In the genomic region with DNA sequence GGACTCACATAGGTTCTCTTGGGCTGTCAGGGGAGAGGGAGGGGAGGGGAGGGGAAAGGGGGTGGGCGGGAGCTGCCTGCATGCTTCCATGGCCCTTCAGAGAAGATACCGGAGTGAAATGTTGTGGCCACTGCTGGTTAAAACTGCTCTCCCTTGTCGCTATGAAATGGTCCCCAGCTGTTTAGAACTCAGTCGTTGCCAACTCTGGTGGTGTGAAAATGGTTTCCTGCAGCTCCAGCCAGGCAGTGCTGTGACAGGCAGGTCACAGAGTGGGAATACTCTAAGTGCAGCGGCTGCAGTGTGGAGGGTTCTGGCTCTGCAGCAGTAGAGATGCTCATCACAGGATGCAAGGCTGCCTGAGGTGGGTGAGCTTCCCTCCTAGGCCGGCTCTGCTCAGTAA, we compare ENCODE assay signal across 19 mouse cellular contexts. TPM values are rescaled to one million over a fixed set of nuclear protein-coding genes. Genes with fewer than 3 reads are reported as not detected.
A peak's percentile ranks its signal among the peaks of the same experiment; 100 is the strongest.
DNase-seq lines count a peak whose midpoint lies in the region; ATAC-seq and TF ChIP-seq lines count a peak whose summit lies in the region.
"Had no signal": no experiment of that assay in that cellular context is flagged by ENCODE, and none has a peak within 500 bp of the region (broad histone marks: within the 10 kb centered on the region; RNA-seq: fewer than 3 reads in every experiment).

No protein-coding gene starts in this region.

- 23% methylated on average over 6 of the region's 6 CpGs for WGBS in heart, adult 2 months
- 41% methylated on average over 6 of the region's 6 CpGs for WGBS in liver, postnatal 0 days (ENCODE audit: insufficient replicate concordance)
- WGBS in liver, embryonic 12.5 days (ENCODE audit: insufficient replicate concordance) = 36% methylated on average over 6 of the region's 6 CpGs

- TF ChIP-seq POLR2A in heart, adult 2 months (IDR thresholded peaks at IDR 0.05; ENCODE audit: insufficient read depth, low read depth, low read length) = no peak

- no peaks in the 10 kb centered on the region for H3K79me2 ChIP-seq in heart, adult 2 months (replicated peaks; ENCODE audit: control insufficient read depth, insufficient read depth, low read length)

- peak; percentile 22 for DNase-seq in heart, postnatal 4 days
- no peak for DNase-seq in heart, adult 2 months
- DNase-seq in liver, postnatal 0 days = peak; percentile 8
- DNase-seq in ES-E14 (ENCODE audit: low read depth, low spot score) = no peak
- no peak for DNase-seq in right cerebral cortex, postnatal 4 days
- DNase-seq: cerebellum, adult 9-10 months; gastrocnemius, postnatal 25 days; thymus, adult 18-20 months had no signal

- in situ Hi-C loops in ES-E14 (cut with MboI; ENCODE audit: low sequenced_read_pairs in 2 of 2, unreplicated experiment in 2 of 2) = no loop called here

- no peaks in the 10 kb centered on the region for H3K27me3 ChIP-seq in heart, adult 2 months (ENCODE audit: control insufficient read depth, insufficient read depth, low read length)
- no peaks in the 10 kb centered on the region for H3K27me3 ChIP-seq in liver, postnatal 0 days (ENCODE audit: insufficient read depth, low read length)
- H3K27me3 ChIP-seq in liver, embryonic 12.5 days (replicated peaks) = no peaks in the 10 kb centered on the region
- no peaks in the 10 kb centered on the region for H3K27me3 ChIP-seq in E14TG2a.4 (ENCODE audit: insufficient read depth, low read length)
- H3K27me3 ChIP-seq: embryonic facial prominence, embryonic 12.5 days; heart, embryonic 13.5 days; limb, embryonic 15.5 days had no signal

- no peaks in the 10 kb centered on the region for H3K36me3 ChIP-seq in heart, adult 2 months (ENCODE audit: control insufficient read depth, insufficient read depth, low read length)
- H3K36me3 ChIP-seq in liver, postnatal 0 days (replicated peaks; ENCODE audit: insufficient read depth, low read length) = no peaks in the 10 kb centered on the region
- H3K36me3 ChIP-seq in liver, embryonic 12.5 days = no peaks in the 10 kb centered on the region
- H3K36me3 ChIP-seq in E14TG2a.4 (ENCODE audit: insufficient read depth, low read length) (no peaks in the 10 kb centered on the region), ES-E14 (ENCODE audit: control insufficient read depth, insufficient read depth, low read length, poor library complexity, severe bottlenecking) (no peaks in the 10 kb centered on the region)
- H3K36me3 ChIP-seq: embryonic facial prominence, embryonic 12.5 days; heart, embryonic 13.5 days; hindbrain, embryonic 10.5 days; limb, embryonic 15.5 days had no signal

- H3K4me2 ChIP-seq in liver, postnatal 0 days (ENCODE audit: low read depth, low read length) = no peak overlapping the region
- H3K4me2 ChIP-seq in liver, embryonic 12.5 days = no peak overlapping the region
- H3K4me2 ChIP-seq: embryonic facial prominence, embryonic 12.5 days; heart, embryonic 13.5 days; limb, embryonic 15.5 days; midbrain, embryonic 11.5 days had no signal

- no peak for ATAC-seq in liver, postnatal 0 days
- no peak for ATAC-seq in liver, embryonic 12.5 days
- ATAC-seq: inflammation-experienced regulatory T-cells, adult 6 months had no signal

- no peaks in the 10 kb centered on the region for H3K9me3 ChIP-seq in liver, postnatal 0 days (ENCODE audit: low read length)
- no peaks in the 10 kb centered on the region for H3K9me3 ChIP-seq in liver, embryonic 12.5 days (replicated peaks)
- H3K9me3 ChIP-seq in E14TG2a.4 (ENCODE audit: low read length) (no peaks in the 10 kb centered on the region), ES-E14 (ENCODE audit: control insufficient read depth, insufficient read depth, low read depth, low read length) (no peaks in the 10 kb centered on the region)
- H3K9me3 ChIP-seq: embryonic facial prominence, embryonic 12.5 days; heart, embryonic 13.5 days; hindbrain, embryonic 10.5 days; limb, embryonic 15.5 days had no signal

- 0 out of 2 replicates have a peak, but pooled peaks cover under 1% of the 10 kb centered on the region for H3K4me1 ChIP-seq in heart, adult 2 months (ENCODE audit: control insufficient read depth, insufficient read depth, low read length)
- no peaks in the 10 kb centered on the region for H3K4me1 ChIP-seq in liver, postnatal 0 days (ENCODE audit: insufficient read depth)
- H3K4me1 ChIP-seq in liver, embryonic 12.5 days = peaks cover 2% of the 10 kb centered on the region; the same call in 1 of the 2 replicates
- peaks cover 67% of the 10 kb centered on the region for H3K4me1 ChIP-seq in E14TG2a.4 (replicated peaks; ENCODE audit: low read depth, low read length)
- H3K4me1 ChIP-seq in ES-E14 (ENCODE audit: control insufficient read depth in 2 of 2, insufficient read depth in 2 of 2, low read length in 2 of 2, poor library complexity in 1 of 2) = peaks cover 10 to 30% of the 10 kb centered on the region in 2 experiments
- H3K4me1 ChIP-seq: embryonic facial prominence, embryonic 12.5 days had no signal

- no peak for TF ChIP-seq CTCF in heart, adult 2 months (IDR thresholded peaks at IDR 0.05)
- no peak for TF ChIP-seq CTCF in liver, postnatal 0 days (IDR thresholded peaks at IDR 0.05; ENCODE audit: low read depth)
- TF ChIP-seq CTCF in E14TG2a.4 (conservative IDR thresholded peaks at IDR 0.05; ENCODE audit: low read length) = no peak

- no peak overlapping the region for H3K4me3 ChIP-seq in heart, adult 2 months
- no peak overlapping the region for H3K4me3 ChIP-seq in liver, postnatal 0 days (ENCODE audit: low read depth, low read length)
- H3K4me3 ChIP-seq in liver, embryonic 12.5 days = no peak overlapping the region
- H3K4me3 ChIP-seq in E14TG2a.4 (replicated peaks; ENCODE audit: low read length) = peak overlapping the region; percentile 35; the same call in 1 of the 2 replicates
- no peak overlapping the region for H3K4me3 ChIP-seq in ES-E14 (ENCODE audit: insufficient read depth in 1 of 2, low read depth in 1 of 2, low read length in 2 of 2, poor library complexity in 1 of 2, severe bottlenecking in 1 of 2)
- H3K4me3 ChIP-seq: embryonic facial prominence, embryonic 12.5 days; heart, embryonic 13.5 days; hindbrain, embryonic 10.5 days; limb, embryonic 15.5 days had no signal

- no peak for TF ChIP-seq EP300 in heart, adult 2 months (IDR thresholded peaks at IDR 0.05; ENCODE audit: insufficient read depth, low read depth, low read length)
- TF ChIP-seq EP300 in liver, postnatal 0 days (IDR thresholded peaks at IDR 0.05; ENCODE audit: low read depth) = no peak

- intact Hi-C loops in heart, adult 2 months (cut with DNase I) = no loop called here

- no peak overlapping the region for H3K27ac ChIP-seq in heart, adult 2 months
- H3K27ac ChIP-seq in liver, postnatal 0 days (ENCODE audit: low read depth) = no peak overlapping the region
- no peak overlapping the region for H3K27ac ChIP-seq in liver, embryonic 12.5 days
- H3K27ac ChIP-seq in ES-E14 (ENCODE audit: insufficient read depth, low read depth, low read length, poor library complexity, severe bottlenecking) = peak overlapping the region; percentile 6
- H3K27ac ChIP-seq: embryonic facial prominence, embryonic 12.5 days; heart, embryonic 13.5 days; hindbrain, embryonic 10.5 days; limb, embryonic 15.5 days; macrophage had no signal

- no peak overlapping the region for H3K9ac ChIP-seq in heart, adult 2 months (ENCODE audit: low read depth, low read length)
- H3K9ac ChIP-seq in liver, postnatal 0 days (replicated peaks) = no peak overlapping the region
- no peak overlapping the region for H3K9ac ChIP-seq in liver, embryonic 12.5 days
- H3K9ac ChIP-seq in ES-E14 (ENCODE audit: insufficient read depth, low read depth, low read length, poor library complexity, severe bottlenecking) = no peak overlapping the region
- H3K9ac ChIP-seq: embryonic facial prominence, embryonic 12.5 days; heart, embryonic 13.5 days; limb, embryonic 15.5 days had no signal

TF ChIP-seq in ES-E14, 5 proteins besides CTCF, POLR2A, EP300 and RAD21:
- no peak for TF ChIP-seq CHD2 (IDR thresholded peaks at IDR 0.05; ENCODE audit: low read depth, low read length)
- TF ChIP-seq HCFC1 (IDR thresholded peaks at IDR 0.05; ENCODE audit: borderline replicate concordance, insufficient read depth, low read length) = no peak
- TF ChIP-seq ZNF384 (IDR thresholded peaks at IDR 0.05; ENCODE audit: low read depth, low read length) = no peak
- no peak for TF ChIP-seq MAFK (IDR thresholded peaks at IDR 0.05; ENCODE audit: insufficient read depth, low read depth, low read length)
- TF ChIP-seq ZC3H11A (IDR thresholded peaks at IDR 0.05; ENCODE audit: borderline replicate concordance, low read depth, low read length) = no peak

RNA-seq across cellular contexts. Expression of a gene that starts 22.1 kb away (rescaled TPM):
- 10 to 100 TPM; 19.5 to 19.6 TPM for total RNA-seq in heart, postnatal 4 days (2021)
- total RNA-seq in heart, adult 2 months (2021) = 1 to 10 TPM; 6.2 to 7.5 TPM
- polyA plus RNA-seq in heart, adult 2 months (2012; rRNA removed) = 6.0 and 9.1 TPM in 2 replicates
- 0.67 and 0.73 TPM in 2 replicates for polyA plus RNA-seq in liver, postnatal 0 days (2015; fragmentation: Nextera tagmentation; extraction: Ambion mirVana)
- polyA plus RNA-seq in liver, embryonic 12.5 days (2016; fragmentation: Nextera tagmentation; extraction: Ambion mirVana) = 2.4 and 2.7 TPM in 2 replicates
- 35.5 and 37.8 TPM in 2 replicates for total RNA-seq in ES-E14 (2012; rRNA removed)
- total RNA-seq: MEL; neutrophil, adult 5-6 weeks had no signal
- polyA plus RNA-seq: inflammation-experienced regulatory T-cells, adult 6 months; macrophage had no signal

Comparison
In these comparisons a context has a peak if more than half of its experiments do, and no peak if none do; other contexts are left out.
1. DNase-seq: peak in heart, postnatal 4 days (single experiment) and liver, postnatal 0 days (single experiment); none in heart, adult 2 months (0 of 2), ES-E14 (single experiment) and right cerebral cortex, postnatal 4 days (single experiment).